Mouse (Mus musculus): ENCODE measurements around the gene Itga5.
A peak's percentile ranks its signal among the peaks of the same experiment; 100 is the strongest.

Gene Itga5

DNA sequence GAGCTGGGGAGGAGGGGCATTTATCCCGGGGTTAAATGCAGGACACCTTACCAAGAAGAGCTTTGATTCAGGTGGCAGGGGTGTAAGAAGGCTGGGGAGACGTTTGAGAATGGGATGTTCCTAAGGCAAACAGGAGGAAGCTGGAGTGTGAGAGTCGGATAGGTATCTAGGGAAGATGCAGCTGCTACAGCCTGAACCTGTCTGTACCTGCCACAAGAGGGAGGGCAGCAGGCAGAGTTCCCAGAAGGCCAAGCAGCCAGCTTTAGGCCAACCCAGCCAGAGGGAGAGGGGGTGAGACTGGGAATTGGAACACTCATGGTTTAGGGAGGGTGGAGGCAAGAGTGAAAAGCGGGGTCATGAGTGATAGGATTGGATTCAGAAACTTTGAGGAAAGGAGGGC, 25.8 kb downstream of the Itga5 start:
- no peak for DNase-seq (ENCODE audit: low spot score in 2 of 2)

DNA sequence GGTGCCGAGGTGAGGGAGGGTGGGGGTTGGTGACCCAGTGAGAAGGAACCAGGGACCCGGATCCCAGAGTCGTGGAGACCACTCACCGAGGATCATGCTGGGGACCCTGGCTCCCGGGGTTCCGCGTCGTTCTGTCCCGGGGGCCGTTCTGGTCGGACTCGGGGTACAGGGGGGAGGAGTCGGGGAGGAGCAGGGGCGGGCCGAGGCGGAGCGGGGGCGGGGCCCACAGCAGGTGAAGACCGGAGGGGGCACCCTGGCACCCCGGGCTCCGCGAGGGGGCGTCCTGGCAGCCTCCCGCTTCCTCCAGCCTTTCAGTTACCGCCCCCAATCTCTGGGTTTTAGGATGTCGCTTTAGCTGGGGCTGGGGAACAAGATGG, 26.6 kb downstream of the Itga5 start, which contains the start of gene Zfp385a:
Zfp385a (minus strand) TSS at position 133 of the 377 bp plus-strand sequence.
- peak; percentile 43 to 46 for DNase-seq (ENCODE audit: low spot score in 2 of 2)

DNA sequence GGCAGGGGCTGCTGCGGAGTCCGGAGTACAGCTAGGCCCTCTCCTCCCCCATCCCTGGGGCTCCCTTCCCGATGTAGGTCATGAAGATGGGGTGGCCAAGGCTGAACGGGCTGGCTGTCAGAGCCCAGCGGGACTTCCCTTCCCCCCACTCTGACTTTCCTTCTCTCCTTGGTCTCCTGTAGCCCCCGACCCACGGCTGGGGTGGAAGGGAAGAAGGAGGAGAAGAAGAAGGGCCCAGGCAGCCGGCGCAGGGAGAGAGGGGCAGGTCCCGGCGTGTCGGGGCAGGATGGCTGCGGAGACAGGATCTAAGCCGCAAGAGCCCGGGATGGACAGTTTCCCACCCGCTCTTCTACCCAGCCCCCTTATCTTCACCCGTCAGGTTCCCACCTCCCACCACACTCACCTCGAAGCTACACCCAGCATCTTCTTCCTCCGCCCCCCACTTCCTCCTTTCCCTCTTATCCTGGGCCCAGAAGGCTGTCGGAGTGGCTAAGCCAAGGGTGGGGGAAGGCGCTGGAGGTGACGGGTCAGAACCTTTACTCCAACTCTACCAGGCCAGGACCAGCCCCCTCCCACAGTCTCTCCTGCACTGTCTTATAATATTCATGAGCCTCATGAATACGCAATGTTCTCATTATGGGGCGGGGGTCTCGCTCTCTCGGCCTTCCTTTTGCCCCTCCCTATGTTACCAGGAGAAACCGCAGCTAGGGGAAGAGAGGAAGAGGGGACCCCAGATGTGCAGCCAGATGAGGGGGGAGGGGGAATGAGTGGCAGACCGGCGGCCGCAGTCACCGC, 27.2 kb downstream of the Itga5 start:
- DNase-seq (ENCODE audit: low spot score in 2 of 2) = no peak

DNA sequence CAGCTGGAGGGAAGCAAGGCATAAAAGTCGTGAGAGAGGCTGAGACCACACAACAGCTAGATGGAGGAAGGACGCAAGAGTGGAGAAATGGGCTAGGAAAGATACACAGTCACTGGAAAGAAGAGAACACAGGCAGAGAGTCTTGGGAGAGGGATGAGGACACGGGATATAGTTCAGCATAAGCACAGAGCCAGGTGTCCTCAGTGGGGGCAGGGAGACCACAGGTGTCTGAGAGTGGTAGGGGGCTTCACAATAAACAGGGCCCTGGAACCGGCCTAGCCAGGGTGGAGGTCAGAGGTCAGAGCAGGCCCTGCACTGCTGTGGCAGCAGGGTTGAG, 27.8 kb downstream of the Itga5 start:
- DNase-seq (ENCODE audit: low spot score in 2 of 2) = no peak

DNA sequence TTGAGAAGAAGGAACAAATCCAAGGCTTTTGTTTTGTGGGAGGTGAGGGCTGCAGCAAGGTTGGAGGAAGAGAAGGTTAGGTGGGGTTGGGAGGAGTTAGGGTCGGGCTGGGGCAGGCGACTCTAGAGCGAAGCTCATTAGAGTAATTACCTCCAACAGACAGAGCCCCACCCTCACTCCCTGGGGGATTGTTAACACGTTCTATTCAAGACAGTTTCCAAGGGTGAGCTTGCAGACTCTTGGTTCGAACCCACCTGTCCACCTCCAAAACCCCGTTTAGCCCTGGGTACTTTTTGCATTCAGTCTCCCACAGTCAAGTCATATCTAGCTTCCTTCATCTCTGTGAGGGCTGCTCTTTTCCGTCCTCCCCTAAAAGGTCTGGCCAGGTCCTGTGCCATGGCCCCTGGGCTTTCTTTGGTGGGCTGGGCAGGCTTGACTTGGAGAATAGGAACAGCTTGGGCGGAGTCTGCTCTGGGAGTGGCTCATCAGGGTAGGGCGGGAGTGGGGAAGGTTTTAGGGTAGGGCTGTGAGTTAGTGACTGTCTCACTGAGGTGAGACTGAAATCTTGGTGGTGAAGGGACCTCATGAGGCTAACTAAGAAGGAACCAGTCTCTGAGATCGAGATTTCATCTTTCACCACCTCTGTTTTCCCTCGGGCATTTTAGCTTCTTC, 29.4 kb downstream of the Itga5 start:
- no peak for DNase-seq (ENCODE audit: low spot score in 2 of 2)

DNA sequence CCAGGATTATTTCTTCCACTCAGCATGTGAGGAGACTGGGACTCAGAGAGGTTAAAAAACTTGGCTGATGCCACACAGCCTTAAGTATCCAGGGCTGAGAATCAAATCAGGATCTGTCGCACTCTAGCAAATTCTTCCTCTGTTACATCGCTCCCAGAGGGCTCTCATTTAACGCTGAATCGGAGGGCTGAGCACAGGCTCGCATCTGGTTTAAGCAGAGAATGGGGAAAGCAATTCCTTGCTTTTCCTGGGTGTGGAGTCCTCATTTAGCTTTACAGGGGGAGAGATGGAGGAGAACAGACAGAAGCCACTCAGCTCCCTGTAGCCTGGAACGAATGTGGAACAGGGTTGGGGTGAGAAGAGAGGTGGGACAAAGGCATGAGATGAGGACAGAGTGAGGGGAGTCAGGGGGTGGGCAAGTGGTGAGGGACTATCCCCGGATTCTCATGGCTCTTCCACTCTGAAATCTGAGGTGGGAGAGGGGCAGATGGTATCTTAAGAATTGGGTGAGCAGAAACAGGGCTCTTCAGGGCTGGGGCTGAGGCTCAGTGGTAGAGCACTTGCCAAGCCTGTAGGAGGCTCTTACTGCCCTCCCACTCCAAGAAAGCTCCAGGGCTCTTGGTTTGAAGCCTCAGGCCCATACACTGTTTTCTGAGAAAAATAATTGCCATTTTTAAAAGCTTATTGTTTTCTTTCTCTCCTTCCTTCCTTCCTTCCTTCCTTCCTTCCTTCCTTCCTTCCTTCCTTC, 30.9 kb downstream of the Itga5 start:
- no peak for DNase-seq (ENCODE audit: low spot score in 2 of 2)

DNA sequence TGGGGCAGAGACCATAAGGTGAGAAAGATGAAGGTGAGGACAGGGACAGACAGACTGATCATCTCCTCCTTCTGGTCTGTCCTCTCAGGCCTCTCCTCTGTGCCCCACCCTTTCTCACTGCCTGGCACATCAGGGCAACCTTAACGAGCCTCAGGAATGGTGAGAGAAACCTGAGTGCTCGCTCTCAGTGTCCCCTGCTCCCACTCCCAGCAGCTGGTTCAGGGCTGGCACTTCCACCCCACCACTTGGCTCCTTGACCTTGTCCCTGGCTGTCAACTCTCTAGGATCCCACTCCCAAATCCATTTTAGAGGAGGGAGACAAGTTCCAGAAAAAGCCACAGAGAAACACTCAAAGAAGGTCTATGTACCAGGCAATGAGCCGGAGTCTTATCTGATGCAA, 31.5 kb downstream of the Itga5 start:
- no peak for DNase-seq (ENCODE audit: low spot score in 2 of 2)

DNA sequence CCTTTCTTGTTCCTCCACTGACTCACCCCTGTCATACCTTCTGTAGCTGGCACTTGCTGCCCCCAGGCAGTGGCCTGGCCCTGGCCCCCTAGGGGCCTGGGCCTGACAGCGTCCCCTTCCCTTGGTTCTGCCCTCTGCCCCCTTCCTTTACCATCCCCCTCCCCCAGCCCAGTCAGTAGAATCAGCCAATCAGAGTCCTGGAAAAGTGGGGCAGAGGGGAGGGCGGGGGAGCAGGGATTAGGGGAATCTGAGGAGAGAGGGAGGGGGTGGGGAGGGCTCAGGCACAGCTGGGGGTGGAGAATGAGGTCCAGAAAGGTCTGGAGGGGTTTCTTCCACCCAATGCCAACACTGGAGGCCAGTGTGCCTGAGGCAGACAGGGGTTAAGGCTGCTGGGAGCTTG, 32.4 kb downstream of the Itga5 start:
- no peak for DNase-seq (ENCODE audit: low spot score in 2 of 2)

DNA sequence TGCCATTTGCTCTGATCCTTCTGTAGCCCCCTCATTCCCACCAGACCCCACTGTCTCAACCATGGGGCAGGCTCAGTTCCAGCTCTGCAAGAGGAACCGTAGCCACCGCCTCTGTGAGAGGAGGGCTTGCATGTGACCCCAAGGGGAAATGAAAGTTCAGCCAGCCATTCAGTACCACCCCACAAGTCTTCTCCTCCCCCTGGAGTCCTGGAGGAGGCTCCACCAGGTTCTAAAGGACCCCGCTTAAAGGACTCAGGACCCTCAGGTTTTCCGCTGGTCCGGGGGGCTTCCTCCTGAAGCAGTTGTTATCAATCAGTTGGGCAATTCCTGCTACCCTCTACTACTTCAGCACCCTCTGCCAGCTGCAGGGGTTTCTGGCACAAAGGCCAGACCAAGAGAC, 32.8 kb downstream of the Itga5 start:
- DNase-seq (ENCODE audit: low spot score in 2 of 2) = no peak

DNA sequence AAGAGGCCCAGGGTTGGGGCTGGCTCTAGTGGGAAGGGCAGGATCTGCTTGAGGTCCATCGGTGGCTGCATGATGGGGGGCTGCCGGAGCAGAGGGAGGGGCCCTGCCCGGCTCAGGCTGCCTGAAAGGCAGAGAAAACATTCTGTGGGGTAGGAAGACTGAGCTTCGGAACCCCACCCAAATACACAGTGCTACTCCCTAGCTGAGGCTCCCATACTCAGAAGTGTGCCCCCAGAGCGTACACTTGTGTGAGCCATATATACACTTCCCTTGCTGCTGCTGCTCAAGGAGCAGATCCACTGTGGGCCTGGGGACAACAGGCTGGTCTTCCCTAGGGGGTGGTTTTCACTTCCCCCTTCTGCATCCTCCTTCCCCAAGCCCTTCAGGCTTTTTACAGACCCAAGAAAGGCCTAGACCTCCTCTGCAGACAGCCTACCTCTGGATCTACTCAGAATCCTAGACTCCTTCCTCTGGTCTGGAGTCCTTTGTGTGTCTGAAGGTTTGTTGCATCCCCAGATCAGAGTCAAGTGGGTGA, 33.4 kb downstream of the Itga5 start:
- DNase-seq (ENCODE audit: low spot score in 2 of 2) = no peak

DNA sequence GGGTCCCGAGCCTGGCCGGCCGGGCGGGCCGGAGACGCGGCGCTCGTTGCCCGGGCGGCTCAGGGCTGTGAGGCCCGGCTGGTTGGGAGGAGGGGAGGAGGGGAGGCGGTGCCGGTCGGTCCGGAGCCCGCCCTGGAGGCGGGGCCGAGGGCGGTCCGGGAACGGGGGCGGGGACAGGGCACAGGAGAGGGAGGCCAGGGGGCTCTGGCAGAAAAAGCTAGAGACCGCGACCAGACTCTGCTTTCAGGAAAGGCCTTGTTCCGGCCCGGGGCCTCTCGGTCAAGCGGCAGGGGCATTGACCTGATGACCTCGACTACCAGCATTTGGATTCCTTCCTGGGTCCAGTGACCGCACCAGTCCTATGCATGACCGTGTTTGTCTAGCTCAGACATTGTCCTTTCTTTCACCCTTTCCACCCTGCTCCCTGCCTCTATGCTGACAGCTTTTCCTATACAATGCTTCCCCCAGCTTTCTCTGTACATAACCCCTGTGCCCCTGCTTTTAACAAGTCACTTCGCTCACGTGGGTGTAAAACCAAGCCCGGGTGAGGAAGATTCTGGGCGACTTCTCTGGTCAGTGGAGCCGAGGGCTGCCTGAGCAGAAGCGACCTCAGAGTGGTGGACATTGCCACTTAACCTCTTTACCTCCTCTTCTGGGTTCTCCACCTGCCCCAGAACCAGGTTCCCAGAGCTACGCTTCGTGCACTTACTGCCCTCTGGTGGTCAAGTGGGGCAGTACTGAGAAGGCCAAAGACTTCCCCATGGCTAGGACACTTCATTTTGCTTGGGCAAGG, 42.9 kb downstream of the Itga5 start:
- peak; percentile 80 to 89 for DNase-seq (ENCODE audit: low spot score in 2 of 2)

DNA sequence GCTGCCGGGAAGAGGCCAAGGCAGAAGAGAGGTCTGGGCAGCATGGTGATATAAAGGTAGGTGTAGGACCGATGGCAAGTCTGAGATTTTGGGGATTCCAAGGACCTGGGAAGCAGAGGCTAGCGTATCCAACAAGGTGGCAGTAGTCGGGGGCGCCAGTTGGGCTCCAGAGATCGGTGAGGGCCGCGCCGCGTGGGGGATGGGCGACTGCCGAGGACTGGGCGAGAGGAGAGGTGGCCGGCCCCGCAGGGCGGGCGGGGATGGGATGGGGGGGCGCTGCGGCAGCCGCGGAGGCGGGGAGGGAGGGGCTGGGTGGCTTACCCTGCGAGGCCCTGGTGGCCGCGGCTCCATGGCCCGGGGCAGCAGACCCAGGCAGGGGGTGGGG, 43.5 kb downstream of the Itga5 start:
- peak in 1 of 2 experiments; percentile 43 for DNase-seq (ENCODE audit: low spot score in 2 of 2)

DNA sequence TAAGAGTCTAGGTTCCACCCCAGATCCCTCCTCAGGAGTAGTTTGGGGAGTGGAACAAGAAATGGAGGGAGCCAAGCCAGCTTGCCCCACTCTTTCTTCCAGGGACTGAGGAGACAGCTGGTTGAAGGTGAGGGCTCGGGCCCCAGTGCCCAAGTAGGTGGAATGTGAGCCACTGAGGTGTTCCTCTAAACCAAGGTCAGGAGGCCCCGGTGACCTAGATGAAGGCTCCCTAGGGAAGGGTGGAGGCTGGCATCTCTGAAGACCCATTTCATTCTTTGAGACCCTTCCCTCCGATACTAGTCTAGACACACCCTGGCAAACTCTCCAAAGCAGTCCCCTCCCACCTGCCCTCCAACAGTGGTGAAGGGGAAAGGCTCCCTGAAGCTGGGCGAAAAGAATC, 44.2 kb downstream of the Itga5 start:
- DNase-seq (ENCODE audit: low spot score in 2 of 2) = no peak

DNA sequence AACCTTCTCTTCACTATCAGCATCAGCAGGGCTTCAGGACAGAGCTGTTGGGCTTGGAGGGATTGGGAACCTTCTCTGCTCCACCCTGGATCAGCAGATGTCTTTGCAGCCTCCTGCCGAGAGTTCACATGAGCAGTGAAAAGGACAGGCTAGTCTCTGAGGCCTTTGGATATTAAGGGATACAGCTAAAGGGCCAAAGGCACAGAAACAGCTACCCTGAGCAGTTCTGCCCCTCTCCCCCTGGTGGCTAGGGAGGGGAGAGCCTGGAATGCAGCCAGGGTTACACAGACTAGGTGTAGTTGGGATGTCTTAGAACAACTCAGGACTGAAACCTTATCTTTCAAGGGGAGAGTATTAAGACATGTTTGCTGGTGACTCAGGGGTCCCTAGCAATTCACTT, 45.5 kb downstream of the Itga5 start:
- no peak for DNase-seq (ENCODE audit: low spot score in 2 of 2)

DNA sequence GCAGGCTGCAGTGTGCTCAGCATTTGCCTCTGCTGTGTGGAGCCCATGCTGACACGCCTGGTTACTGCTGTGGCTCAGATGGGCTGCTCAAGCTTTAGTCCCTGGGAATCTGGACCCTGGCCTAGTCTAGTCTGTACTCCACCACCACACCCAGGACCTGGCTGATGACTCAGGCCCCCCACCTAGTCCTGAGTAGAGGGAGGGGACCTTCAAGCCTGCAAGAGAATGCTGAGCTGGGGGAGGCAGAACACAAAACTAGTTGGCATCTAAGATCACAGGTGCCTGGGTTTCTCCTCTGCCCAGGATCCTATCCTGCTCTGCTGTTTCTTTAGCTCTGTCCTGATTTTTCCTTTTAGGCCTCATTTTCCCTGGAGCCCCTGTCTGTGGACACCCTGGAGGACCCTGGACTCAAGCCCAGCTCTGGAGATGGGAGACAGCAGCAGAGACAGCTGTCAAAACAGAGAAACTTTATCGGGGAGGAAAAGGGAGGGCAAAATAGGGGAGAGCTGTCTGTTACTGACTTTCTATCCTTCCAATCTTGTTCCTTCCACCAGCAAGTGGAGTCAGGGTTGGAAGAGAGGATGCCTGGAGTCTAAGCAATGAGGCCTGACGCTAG, 48.3 kb downstream of the Itga5 start:
- no peak for DNase-seq (ENCODE audit: low spot score in 2 of 2)

DNA sequence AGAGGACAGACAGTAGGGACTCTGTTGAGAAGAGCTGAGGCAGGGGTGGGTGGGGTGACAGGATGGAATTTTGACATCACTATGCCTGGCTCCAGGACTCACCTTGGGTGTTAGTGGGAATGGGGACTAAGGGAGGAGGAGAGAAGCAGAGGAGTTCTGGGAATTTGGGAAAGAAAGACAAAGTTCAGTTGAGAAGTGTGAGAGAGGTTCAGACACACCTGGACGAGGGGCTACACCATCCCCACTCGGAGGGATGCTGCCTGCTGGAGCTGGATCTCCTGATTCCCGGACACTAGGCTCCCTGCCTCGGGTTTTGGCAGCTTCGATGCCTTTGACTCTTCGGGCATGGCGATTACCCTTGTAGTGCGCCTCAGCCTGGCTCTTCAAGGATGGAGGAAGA, 48.8 kb downstream of the Itga5 start:
- no peak for DNase-seq (ENCODE audit: low spot score in 2 of 2)

DNA sequence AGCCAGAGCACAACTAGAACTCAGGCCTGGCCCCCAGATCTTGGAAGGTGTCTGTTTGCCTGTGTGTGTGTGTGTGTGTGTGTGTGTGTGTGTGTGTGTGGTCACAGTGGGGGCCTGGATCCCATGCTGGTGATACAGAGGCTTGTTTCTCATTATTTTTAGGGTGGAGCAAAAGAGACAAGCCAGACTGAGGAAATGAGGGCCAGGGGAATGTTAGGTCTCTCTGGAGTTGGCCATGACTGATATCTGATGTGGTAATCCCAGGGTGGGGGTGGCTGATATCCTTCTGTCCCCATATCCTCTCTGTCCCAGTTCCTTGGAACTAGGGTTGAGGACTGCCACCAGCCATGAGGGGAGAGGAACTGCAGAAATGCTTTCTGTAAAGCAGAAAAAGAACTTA, 49.4 kb downstream of the Itga5 start:
- DNase-seq (ENCODE audit: low spot score in 2 of 2) = no peak

DNA sequence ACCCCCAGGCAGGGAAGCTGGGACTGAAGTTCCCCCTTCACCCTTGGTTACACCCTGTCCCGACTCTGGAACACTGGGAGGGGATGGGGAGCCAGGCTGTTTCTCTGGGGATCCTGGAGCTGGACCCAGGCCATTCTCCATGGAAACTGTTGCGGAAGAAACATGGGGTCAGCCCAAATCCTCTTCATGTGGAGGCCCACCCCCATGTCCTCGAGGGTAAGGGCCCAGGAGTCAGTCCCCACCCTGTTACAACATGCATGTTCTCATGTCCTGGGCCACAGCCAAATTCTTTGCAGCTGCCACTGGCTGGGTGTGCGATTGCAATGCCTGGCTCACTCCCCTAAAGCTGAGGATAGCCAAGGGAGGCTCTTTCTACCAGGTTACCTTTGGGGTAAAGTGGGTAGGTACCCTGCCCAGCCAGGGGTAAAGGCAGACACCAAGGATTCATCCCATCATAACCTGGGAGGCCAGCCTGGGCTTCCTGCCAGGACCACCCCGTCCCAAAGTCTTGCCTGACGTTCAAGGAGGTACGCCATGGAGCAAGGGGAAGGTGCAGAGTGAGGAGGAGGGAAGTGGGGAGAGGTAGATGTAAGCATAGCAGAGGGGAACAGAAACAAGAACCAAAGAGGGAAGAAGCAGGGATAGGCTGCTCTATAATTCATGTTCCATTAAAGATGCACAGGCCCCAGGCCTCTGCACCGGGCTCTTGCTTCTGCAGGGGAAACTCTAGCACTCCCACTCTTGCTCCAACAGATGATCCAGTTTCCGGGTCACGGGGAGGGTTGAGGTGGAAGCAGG, 50.4 kb downstream of the Itga5 start:
- DNase-seq (ENCODE audit: low spot score in 2 of 2) = peak in 1 of 2 experiments; percentile 73

DNA sequence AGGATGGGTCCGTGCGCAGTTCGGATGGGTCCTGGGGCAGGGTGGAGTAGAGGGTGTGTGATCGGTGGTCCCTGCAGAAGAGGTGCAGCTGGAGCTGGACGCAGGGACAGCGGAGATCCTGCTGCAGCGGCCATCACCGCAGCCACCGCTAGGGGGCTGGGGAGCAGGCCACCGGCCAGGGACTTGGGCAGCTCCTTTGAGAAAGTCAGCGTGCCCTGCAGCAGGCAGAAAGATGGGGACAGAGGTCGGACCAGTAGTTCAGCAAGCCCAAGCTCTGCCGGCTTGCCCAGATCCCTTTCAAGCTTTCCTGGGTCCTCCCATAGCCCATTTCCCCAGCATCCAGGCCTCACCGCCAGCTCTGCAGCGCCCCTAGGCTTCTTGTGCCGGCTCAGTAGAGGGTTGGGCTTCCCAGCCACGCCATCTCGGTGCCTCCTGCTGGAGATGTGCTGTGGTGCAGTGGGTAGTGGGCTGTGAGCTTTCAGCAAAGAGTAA, 51.5 kb downstream of the Itga5 start:
- peak; percentile 64 to 73 for DNase-seq (ENCODE audit: low spot score in 2 of 2)

DNA sequence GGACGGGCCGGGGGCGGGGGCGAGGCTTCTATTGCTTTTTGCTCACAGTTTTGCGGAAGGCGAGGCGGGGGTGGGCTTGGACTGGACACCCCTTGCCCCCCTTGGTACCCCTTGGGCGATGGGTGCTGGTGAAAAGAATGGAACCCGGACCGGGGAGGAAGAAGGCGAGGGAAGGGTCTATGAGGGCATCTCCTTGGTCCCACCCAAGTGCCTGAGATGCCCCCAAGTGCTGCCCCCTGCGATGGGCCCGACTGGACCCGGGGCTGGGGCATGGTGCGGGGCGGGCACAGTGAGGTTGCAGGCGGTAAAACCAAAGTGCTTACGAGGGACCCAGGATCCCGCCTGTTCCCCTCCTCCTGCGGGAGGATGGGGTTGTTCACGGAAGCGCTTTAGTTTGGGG, 52.4 kb downstream of the Itga5 start:
- DNase-seq (ENCODE audit: low spot score in 2 of 2) = no peak
